Mouse (Mus musculus) thymus, adult 2 months (tissue): ENCODE measurements around the gene Xrra1.

Experiments
- CTCF ChIP-seq: fragments of 200-500 bp; IDR thresholded peaks from 2 replicates; pipeline ENCODE4 v1.5.1; 2012; ENCODE audit warnings: mild to moderate bottlenecking, control low read depth, low read length, moderate library complexity, borderline replicate concordance; ENCODE audit not compliant: control insufficient read depth, poor library complexity, insufficient read depth; ENCODE audit errors: extremely low read depth
- POLR2A ChIP-seq: fragments of 200-500 bp; IDR thresholded peaks from 2 replicates; pipeline ENCODE4 v1.6.1; 2012; ENCODE audit warnings: mild to moderate bottlenecking, low read length, control low read depth, moderate library complexity; ENCODE audit not compliant: control insufficient read depth, poor library complexity, insufficient read depth; ENCODE audit errors: extremely low read depth

- no peak for TF ChIP-seq POLR2A
- TF ChIP-seq CTCF: no peak
Observed at GRCm38 (mm10) chr7:99833846-99834222, 25.1 kb upstream of the Xrra1 start.
